Mouse (Mus musculus): ENCODE measurements at regions not wholly inside any gene's neighbourhood (a gene's known extent, or its start where the extent isn't known, plus 50 kb on each side); places are given as distances from the start of the nearest gene placed in this dataset.

DNA sequence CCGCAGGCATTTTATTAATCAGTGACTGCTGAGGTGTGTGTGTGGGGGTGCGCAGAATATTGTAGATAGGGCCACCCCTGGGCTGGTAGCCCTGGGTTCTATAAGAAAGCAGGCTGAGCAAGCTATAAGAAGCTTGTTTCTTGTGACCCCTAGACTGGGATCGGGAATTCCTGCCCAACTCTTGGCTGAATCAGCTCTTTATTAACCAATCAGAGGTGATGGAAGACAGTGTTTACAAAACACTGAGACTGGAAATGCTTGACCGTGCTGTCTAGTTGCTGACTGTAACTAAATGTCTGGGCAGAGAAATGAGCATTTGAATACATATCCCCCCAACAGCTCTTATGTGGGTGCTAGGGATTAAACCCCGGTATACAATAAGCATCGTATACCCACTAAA, 114.8 kb upstream of the Pitx1 start:
- no peaks in the 10 kb centered on the region for H3K36me3 ChIP-seq
- no peak overlapping the region for H3K27ac ChIP-seq (replicated peaks)
- peaks cover 37% of the 10 kb centered on the region for H3K4me1 ChIP-seq
- no peaks in the 10 kb centered on the region for H3K9me3 ChIP-seq (replicated peaks)
- no peak for DNase-seq (ENCODE audit: low spot score)
- H3K4me3 ChIP-seq: no peak overlapping the region
- H3K27me3 ChIP-seq (ENCODE audit: low read depth, poor library complexity, severe bottlenecking): peaks cover 30% of the 10 kb centered on the region
- 89% methylated on average over 6 of the region's 6 CpGs for WGBS

DNA sequence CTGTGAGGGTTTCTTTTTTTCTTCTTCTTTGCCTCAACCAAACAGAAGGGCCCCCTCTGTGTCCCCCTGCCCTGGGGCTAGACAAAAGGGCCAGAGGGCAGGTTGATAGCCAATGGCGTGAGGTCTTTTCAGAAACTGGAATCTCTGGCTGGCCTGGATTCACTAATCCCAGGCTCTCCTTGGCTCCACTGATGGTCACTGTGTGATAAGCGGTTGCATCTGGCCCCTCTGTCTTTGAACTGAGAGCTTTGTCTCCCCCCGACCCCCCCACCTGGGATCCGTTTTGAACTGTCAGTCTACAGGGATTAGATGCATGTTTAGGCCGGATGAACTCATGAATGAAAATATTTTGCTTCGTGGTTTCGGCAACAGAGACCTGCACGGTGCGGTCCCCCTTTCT, 112.6 kb upstream of the Pitx1 start:
- H3K27me3 ChIP-seq (ENCODE audit: low read depth, poor library complexity, severe bottlenecking): peaks cover 24% of the 10 kb centered on the region
- H3K4me1 ChIP-seq: peaks cover 34% of the 10 kb centered on the region
- 30% methylated on average over 9 of the region's 9 CpGs for WGBS
- H3K36me3 ChIP-seq: no peaks in the 10 kb centered on the region
- peak; percentile 68 for DNase-seq (ENCODE audit: low spot score)
- H3K4me3 ChIP-seq: no peak overlapping the region
- H3K9me3 ChIP-seq (replicated peaks): no peaks in the 10 kb centered on the region
- H3K27ac ChIP-seq (replicated peaks): peak overlapping the region; percentile 84

- DNase-seq (ENCODE audit: low spot score): no peak
- 31% methylated on average over 2 of the region's 2 CpGs for WGBS
Observed at GRCm38 (mm10) chr13:55948144-55948543, 112.2 kb upstream of the Pitx1 start.

GRCm38 (mm10) chr13:55937417-55937816, 101.4 kb upstream of the Pitx1 start:
- Histone ChIP-seq H3K9me3 (replicated peaks) (no peaks in the 10 kb centered on the region), H3K36me3 (no peaks in the 10 kb centered on the region), H3K4me3 (no peak overlapping the region), H3K27me3 (ENCODE audit: low read depth, poor library complexity, severe bottlenecking) (no peaks in the 10 kb centered on the region), H3K4me1 (no peaks in the 10 kb centered on the region), H3K27ac (replicated peaks) (no peak overlapping the region)
- 89% methylated on average over 9 of the region's 9 CpGs for WGBS
- no peak for DNase-seq (ENCODE audit: low spot score)

More at GRCm38 (mm10) chr13:55948144-55948543, 112.2 kb upstream of the Pitx1 start:
- no peaks in the 10 kb centered on the region for H3K36me3 ChIP-seq
- peaks cover 22% of the 10 kb centered on the region for H3K27me3 ChIP-seq (ENCODE audit: low read depth, poor library complexity, severe bottlenecking)
- peaks cover 34% of the 10 kb centered on the region for H3K4me1 ChIP-seq
- H3K27ac ChIP-seq (replicated peaks): peak overlapping the region; percentile 84
- H3K9me3 ChIP-seq (replicated peaks): no peaks in the 10 kb centered on the region
- no peak overlapping the region for H3K4me3 ChIP-seq

GRCm38 (mm10) chr13:55937000-55937399, 101.0 kb upstream of the Pitx1 start:
- no peaks in the 10 kb centered on the region for H3K27me3 ChIP-seq (ENCODE audit: low read depth, poor library complexity, severe bottlenecking)
- WGBS: 91% methylated on average over 9 of the region's 9 CpGs
- no peak overlapping the region for H3K27ac ChIP-seq (replicated peaks)
- no peaks in the 10 kb centered on the region for H3K9me3 ChIP-seq (replicated peaks)
- no peaks in the 10 kb centered on the region for H3K36me3 ChIP-seq
- DNase-seq (ENCODE audit: low spot score): no peak
- no peaks in the 10 kb centered on the region for H3K4me1 ChIP-seq
- H3K4me3 ChIP-seq: no peak overlapping the region

- Histone ChIP-seq H3K27me3 (ENCODE audit: low read depth, poor library complexity, severe bottlenecking) (peaks cover 23% of the 10 kb centered on the region), H3K4me3 (no peak overlapping the region), H3K36me3 (no peaks in the 10 kb centered on the region), H3K9me3 (replicated peaks) (no peaks in the 10 kb centered on the region), H3K4me1 (0 out of 2 replicates have a peak, but pooled peaks cover 8% of the 10 kb centered on the region), H3K27ac (replicated peaks) (no peak overlapping the region)
- DNase-seq (ENCODE audit: low spot score): no peak
- 79% methylated on average over 11 of the region's 11 CpGs for WGBS
Observed at GRCm38 (mm10) chr13:55930637-55931036, 94.6 kb upstream of the Pitx1 start.

DNA sequence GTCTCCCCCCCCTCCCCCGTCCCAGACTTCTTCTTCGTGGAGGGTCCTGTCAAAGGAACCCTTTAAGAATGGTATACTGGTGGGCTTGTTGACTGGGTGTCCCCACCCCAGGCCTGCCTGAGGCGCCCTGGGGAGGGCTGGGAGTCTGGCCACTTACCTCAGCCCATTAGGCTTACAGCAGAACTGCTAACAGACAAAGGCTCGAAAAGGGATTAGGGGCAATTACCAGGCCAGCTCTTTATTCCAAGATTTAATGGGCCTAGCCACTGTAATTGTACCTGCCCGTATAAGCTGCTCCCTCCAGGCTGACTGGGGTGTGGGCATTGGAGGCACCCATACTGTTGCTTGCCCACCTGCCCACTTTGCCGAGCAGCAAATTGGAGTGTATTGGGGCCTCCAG, 93.8 kb upstream of the Pitx1 start:
- H3K4me3 ChIP-seq: no peak overlapping the region
- H3K27me3 ChIP-seq (ENCODE audit: low read depth, poor library complexity, severe bottlenecking): peaks cover 32% of the 10 kb centered on the region
- H3K27ac ChIP-seq (replicated peaks): 0 out of 2 replicates have a peak overlapping the region, but pooled peaks have one; percentile 18
- DNase-seq (ENCODE audit: low spot score): no peak
- H3K9me3 ChIP-seq (replicated peaks): no peaks in the 10 kb centered on the region
- H3K36me3 ChIP-seq: no peaks in the 10 kb centered on the region
- H3K4me1 ChIP-seq: 0 out of 2 replicates have a peak, but pooled peaks cover 8% of the 10 kb centered on the region
- WGBS: 50% methylated on average over 6 of the region's 6 CpGs

DNA sequence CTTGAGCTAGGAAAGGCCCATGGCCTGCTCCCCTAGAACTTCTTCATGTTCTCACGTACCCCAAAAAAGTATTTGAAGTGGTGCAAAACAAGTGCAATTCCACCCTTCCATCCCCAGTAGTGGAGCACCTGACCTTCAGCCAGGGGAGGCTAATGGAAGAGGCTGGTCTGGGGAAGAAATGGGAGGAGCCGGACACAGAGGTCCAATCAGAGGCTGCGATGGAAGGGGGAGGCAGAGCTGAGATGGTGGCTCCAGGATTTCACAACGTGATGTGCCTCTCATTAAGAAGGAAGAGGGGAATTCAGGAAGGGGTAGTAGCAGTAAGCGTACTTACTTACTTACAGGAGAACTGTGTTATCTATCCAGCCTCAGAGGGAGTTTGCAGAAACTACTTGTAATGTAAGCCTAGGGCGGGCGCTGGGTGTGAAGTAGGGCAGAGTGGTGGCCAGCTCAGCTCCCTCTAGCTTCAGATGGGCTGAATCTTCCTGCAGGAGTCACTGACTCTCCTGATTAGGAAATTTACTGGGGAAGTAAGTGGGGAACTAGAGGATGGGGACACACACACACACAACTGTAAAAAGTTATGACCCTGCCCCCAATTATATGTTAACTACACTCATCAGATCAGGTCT, 87.6 kb upstream of the Pitx1 start:
- Histone ChIP-seq H3K4me1 (peaks cover 19% of the 10 kb centered on the region), H3K27ac (replicated peaks) (no peak overlapping the region), H3K36me3 (no peaks in the 10 kb centered on the region), H3K4me3 (peak overlapping the region; percentile 18; the same call in 1 of the 2 replicates), H3K9me3 (replicated peaks) (no peaks in the 10 kb centered on the region), H3K27me3 (ENCODE audit: low read depth, poor library complexity, severe bottlenecking) (peaks cover 52% of the 10 kb centered on the region)
- DNase-seq (ENCODE audit: low spot score): peak; percentile 36
- 12% methylated on average over 7 of the region's 7 CpGs for WGBS

DNA sequence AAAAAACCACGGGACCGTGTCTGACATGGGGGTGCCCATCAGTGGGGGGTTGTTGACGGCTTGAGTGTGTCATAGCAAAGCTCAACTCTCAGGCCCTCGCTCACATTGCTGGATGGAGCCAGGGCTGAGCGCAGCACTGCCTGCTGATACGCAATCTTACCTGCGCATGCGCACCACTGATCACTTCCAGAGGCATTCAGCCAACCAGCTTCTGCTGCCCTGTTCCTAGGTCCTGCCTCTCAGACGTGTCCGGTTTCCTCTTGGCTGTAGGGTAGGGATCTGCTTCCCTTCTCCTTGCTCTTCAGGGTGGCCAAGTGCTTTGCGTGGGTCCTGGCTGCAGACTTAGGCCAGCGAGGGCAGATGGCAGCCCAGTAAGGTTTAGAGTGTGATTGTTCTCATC, 81.3 kb upstream of the Pitx1 start:
- WGBS: 94% methylated on average over 12 of the region's 12 CpGs
- Histone ChIP-seq H3K4me3 (no peak overlapping the region), H3K27me3 (ENCODE audit: low read depth, poor library complexity, severe bottlenecking) (peaks cover 47% of the 10 kb centered on the region), H3K9me3 (replicated peaks) (no peaks in the 10 kb centered on the region), H3K36me3 (no peaks in the 10 kb centered on the region), H3K4me1 (peaks cover 19% of the 10 kb centered on the region), H3K27ac (replicated peaks) (no peak overlapping the region)
- DNase-seq (ENCODE audit: low spot score): no peak

- Histone ChIP-seq H3K27ac (replicated peaks) (no peak overlapping the region), H3K36me3 (no peaks in the 10 kb centered on the region), H3K27me3 (ENCODE audit: low read depth, poor library complexity, severe bottlenecking) (peaks cover 28% of the 10 kb centered on the region), H3K4me3 (no peak overlapping the region), H3K4me1 (peaks cover 20% of the 10 kb centered on the region), H3K9me3 (replicated peaks) (no peaks in the 10 kb centered on the region)
- no peak for DNase-seq (ENCODE audit: low spot score)
- 77% methylated on average over 13 of the region's 13 CpGs for WGBS
Observed at GRCm38 (mm10) chr13:55912271-55912711, 76.3 kb upstream of the Pitx1 start.

- Histone ChIP-seq H3K9me3 (replicated peaks) (no peaks in the 10 kb centered on the region), H3K4me1 (peaks cover 11% of the 10 kb centered on the region), H3K36me3 (no peaks in the 10 kb centered on the region), H3K27me3 (ENCODE audit: low read depth, poor library complexity, severe bottlenecking) (peaks cover 14% of the 10 kb centered on the region), H3K4me3 (no peak overlapping the region), H3K27ac (replicated peaks) (0 out of 2 replicates have a peak overlapping the region, but pooled peaks have one; percentile 13)
- WGBS: 12% methylated on average over 5 of the region's 5 CpGs
- no peak for DNase-seq (ENCODE audit: low spot score)
Observed at GRCm38 (mm10) chr13:55909941-55910340, 73.9 kb upstream of the Pitx1 start.

GRCm38 (mm10) chr13:55904884-55905283, 68.9 kb upstream of the Pitx1 start:
- Histone ChIP-seq H3K4me3 (no peak overlapping the region), H3K9me3 (replicated peaks) (no peaks in the 10 kb centered on the region), H3K4me1 (peaks cover 9% of the 10 kb centered on the region), H3K36me3 (no peaks in the 10 kb centered on the region), H3K27me3 (ENCODE audit: low read depth, poor library complexity, severe bottlenecking) (peaks cover 8% of the 10 kb centered on the region), H3K27ac (replicated peaks) (no peak overlapping the region)
- 86% methylated on average over 4 of the region's 4 CpGs for WGBS
- no peak for DNase-seq (ENCODE audit: low spot score)

GRCm38 (mm10) chr13:55902255-55902654, 66.3 kb upstream of the Pitx1 start:
- Histone ChIP-seq H3K36me3 (no peaks in the 10 kb centered on the region), H3K4me3 (no peak overlapping the region), H3K27ac (replicated peaks) (no peak overlapping the region), H3K4me1 (peaks cover 25% of the 10 kb centered on the region), H3K9me3 (replicated peaks) (no peaks in the 10 kb centered on the region), H3K27me3 (ENCODE audit: low read depth, poor library complexity, severe bottlenecking) (peaks cover 21% of the 10 kb centered on the region)
- no peak for DNase-seq (ENCODE audit: low spot score)
- 82% methylated on average over 11 of the region's 11 CpGs for WGBS

Data from midbrain, embryonic 10.5 days (tissue).